Mouse (Mus musculus) hindbrain, postnatal 0 days (tissue): ENCODE data around the gene Stt3a. TPM values are rescaled to one million over a fixed set of nuclear protein-coding genes. Genes with fewer than 3 reads are reported as not detected.

ENCODE experiments used
- ATAC-seq: fragments of 200-750 bp; cut with Nextera tagmentation; 2 replicates; pipeline ENCODE4 v1.8.0; 2017; ENCODE audit warnings: mild to moderate bottlenecking, moderate TSS enrichment, moderate library complexity
- DNase-seq: peaks from one replicate; pipeline ENCODE4 v3.0.0-alpha.2; 2015; ENCODE audit warnings: low spot score
- H3K27ac ChIP-seq: fragments of 300-500 bp; sonication (generic); 2 replicates; pipeline ENCODE4 v1.5.1; 2014; ENCODE audit warnings: mild to moderate bottlenecking
- H3K27me3 ChIP-seq: fragments of 300-500 bp; sonication (generic); 2 replicates; pipeline ENCODE4 v1.6.1; 2014; ENCODE audit warnings: low read length, mixed read lengths; ENCODE audit not compliant: insufficient read depth
- H3K36me3 ChIP-seq: fragments of 300-500 bp; sonication (generic); 2 replicates; pipeline ENCODE4 v1.6.1; 2014; ENCODE audit warnings: low read length, mixed read lengths; ENCODE audit not compliant: insufficient read depth
- H3K4me1 ChIP-seq: fragments of 300-500 bp; sonication (generic); 2 replicates; pipeline ENCODE4 v1.6.1; 2014; ENCODE audit warnings: antibody characterized with exemption, low read length, mixed read lengths; ENCODE audit not compliant: insufficient read depth
- H3K4me2 ChIP-seq: fragments of 300-500 bp; sonication (generic); 2 replicates; pipeline ENCODE4 v1.6.1; 2014; ENCODE audit warnings: low read depth, mild to moderate bottlenecking, low read length, moderate library complexity, mixed read lengths
- H3K4me3 ChIP-seq: fragments of 300-500 bp; sonication (generic); 2 replicates; pipeline ENCODE4 v1.5.1; 2014; ENCODE audit warnings: low read length
- H3K9ac ChIP-seq: fragments of 300-500 bp; sonication (generic); replicated peaks from 2 replicates; pipeline ENCODE4 v1.6.1; 2014; ENCODE audit warnings: mild to moderate bottlenecking, low read length, moderate library complexity, mixed read lengths
- H3K9me3 ChIP-seq: fragments of 300-500 bp; sonication (generic); 2 replicates; pipeline ENCODE4 v1.6.1; 2016; ENCODE audit warnings: low read length, mixed read lengths
- CTCF ChIP-seq: IDR thresholded peaks from 2 replicates; pipeline ENCODE4 v1.5.1; 2016; ENCODE audit warnings: antibody characterized with exemption, control low read depth, low read depth
- WGBS: fragments of 180-500 bp; shearing (Covaris S2); extraction: QIAGEN DNeasy Blood & Tissue Kit; methylation state at CpG from one replicate; pipeline ENCODE4 v1.1.7; 2014; 5-methylcytosine and 5-hydroxymethylcytosine counted together
- polyA plus RNA-seq: library from polyadenylated mRNA; unstranded; fragments of >200 nt; fragmentation: Nextera tagmentation; extraction: Ambion mirVana; gene quantifications from 2 replicates; pipeline ENCODE4 v1.2.1, GENCODE M21; 2015
- total RNA-seq: library from RNA; depleted of rRNA; stranded (reverse); fragments of >200 nt; gene quantifications from 2 replicates; pipeline ENCODE4 v1.2.3, GENCODE M21; 2014

Stt3a gene
- total and polyA plus RNA-seq, 2 experiments from 2014 or later = 80.1 to 81.1 TPM

DNA sequence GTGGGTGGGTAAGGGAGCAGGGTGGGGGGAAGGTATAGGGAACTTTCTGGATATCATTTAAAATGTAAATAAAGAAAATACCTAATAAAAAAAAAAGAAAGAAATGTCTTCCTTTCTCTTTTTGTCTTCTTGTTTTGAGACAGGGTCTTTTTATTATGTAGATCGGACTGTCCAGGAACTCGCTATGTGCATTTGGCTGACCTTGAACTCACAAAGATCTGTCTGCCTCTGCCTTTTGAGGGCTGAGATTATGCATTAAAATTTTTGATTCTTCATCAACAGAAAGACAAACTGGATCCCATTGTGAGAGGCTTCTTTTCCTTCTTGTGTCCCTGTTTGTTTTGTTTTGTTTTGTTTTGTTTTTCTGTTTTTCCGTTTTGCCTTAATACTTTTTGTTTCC is 35.5 kb upstream of the Stt3a start:
- ATAC-seq (no peak), DNase-seq (no peak)
- H3K27me3 ChIP-seq = no peaks in the 10 kb centered on the region
- no peaks in the 10 kb centered on the region for H3K36me3 ChIP-seq
- H3K27ac ChIP-seq = no peak overlapping the region
- no peaks in the 10 kb centered on the region for H3K9me3 ChIP-seq
- TF ChIP-seq CTCF = no peak
- WGBS = 78% methylated on average over 3 of the region's 3 CpGs
- H3K4me3 ChIP-seq = no peak overlapping the region
- no peak overlapping the region for H3K9ac ChIP-seq
- no peaks in the 10 kb centered on the region for H3K4me1 ChIP-seq
- no peak overlapping the region for H3K4me2 ChIP-seq

DNA sequence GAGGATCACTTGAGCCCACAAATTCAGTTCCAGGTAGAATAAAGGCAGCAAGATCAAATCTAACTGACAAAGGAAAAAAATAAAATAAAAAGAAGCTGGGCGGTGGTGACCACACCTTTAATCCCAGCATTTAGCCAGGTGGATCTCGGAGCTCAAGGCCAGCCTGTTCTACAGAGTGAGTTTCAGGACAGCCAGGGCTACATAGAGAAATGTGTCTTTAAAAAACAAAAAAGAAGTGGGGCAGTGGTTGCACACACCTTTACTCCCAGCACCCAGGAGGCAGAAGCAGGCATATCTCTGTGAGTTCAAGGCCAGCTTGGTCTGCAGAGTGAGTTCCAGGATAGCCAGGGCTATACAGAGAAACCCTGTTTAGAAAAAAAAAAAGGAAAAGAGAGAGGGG is 34.5 kb upstream of the Stt3a start:
- no peaks in the 10 kb centered on the region for H3K4me1 ChIP-seq
- H3K36me3 ChIP-seq = no peaks in the 10 kb centered on the region
- H3K4me3 ChIP-seq = no peak overlapping the region
- ATAC-seq (no peak), DNase-seq (no peak)
- H3K9me3 ChIP-seq = no peaks in the 10 kb centered on the region
- no peak overlapping the region for H3K27ac ChIP-seq
- WGBS = 87% methylated on average over 2 of the region's 2 CpGs
- no peak overlapping the region for H3K4me2 ChIP-seq
- H3K9ac ChIP-seq = no peak overlapping the region
- no peaks in the 10 kb centered on the region for H3K27me3 ChIP-seq
- TF ChIP-seq CTCF = no peak

DNA sequence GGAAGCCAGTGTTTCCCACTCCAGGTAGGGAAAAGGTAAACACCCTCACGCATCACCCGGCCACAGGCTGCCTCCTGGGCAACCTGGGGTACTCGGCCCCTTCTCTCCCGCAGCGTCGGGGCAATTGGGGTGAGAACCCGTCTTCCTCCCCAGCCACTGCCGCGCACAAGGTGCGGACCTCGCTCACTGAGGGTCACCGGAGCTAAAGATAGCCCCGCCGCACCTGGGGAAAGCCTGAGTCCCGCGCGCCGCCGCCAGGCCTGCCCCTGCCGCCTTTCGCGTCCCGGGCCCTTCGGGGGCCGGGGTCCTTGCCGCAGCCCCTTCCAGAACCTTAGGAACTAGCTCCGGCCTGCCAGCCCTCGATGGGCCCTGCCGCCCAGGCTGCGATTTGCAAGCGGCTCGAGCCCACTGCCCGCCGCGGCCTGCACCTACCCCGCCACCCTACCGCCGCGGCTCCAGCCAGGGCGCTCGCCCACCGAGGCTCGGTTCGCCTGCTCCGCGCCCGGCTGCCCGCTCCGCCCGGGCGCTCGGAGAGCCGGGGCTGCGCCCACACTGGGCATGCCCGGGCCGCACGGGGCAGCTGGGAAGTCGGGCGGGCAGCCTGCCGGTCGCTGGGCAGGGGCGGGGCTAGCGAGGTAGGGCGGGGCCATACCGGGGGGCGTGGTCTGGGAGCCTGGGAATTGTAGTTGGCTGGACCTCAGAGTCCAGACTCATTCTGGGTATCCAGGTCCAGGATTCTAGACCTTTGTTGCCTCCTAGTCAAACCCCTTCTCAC is 29.5 kb upstream of the Stt3a start, which contains the start of gene Ei24:
Gene Ei24, minus strand, starts transcription at position 613 of the 775 bp plus-strand sequence.
- DNase-seq (peak; percentile 92), ATAC-seq (peak; percentile 99)
- H3K4me2 ChIP-seq = peak within 1 kb of the TSS; percentile 78
- no peak for TF ChIP-seq CTCF
- H3K9ac ChIP-seq = peak within 1 kb of the TSS; percentile 95
- no peaks in the 10 kb centered on the region for H3K36me3 ChIP-seq
- H3K27me3 ChIP-seq = no peaks in the 10 kb centered on the region
- WGBS = 0% methylated on average over 57 of the region's 66 CpGs
- H3K9me3 ChIP-seq = no peaks in the 10 kb centered on the region
- peak within 1 kb of the TSS; percentile 83 for H3K27ac ChIP-seq
- peaks cover 10% of the 10 kb centered on the region for H3K4me1 ChIP-seq
- peak within 1 kb of the TSS; percentile 97 for H3K4me3 ChIP-seq

DNA sequence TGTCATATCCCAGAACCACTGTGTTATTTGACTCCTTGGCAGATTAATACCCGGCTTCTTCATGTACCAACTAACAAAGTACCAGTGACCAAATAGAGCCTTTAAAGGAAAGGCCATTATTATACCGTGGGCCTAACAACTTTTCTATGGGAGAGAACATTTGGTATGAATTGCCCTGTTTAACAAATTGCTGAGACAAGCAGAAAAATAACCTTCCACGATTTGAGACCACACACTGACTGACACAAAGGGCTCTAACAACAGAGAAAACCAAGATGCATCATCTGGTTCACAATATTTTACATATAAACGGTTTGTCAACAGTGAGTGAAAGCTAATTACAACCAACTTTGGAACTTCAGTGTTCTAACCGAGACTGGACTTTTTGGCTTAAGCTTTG is 28.7 kb upstream of the Stt3a start:
- peak overlapping the region; percentile 95 for H3K9ac ChIP-seq
- H3K4me1 ChIP-seq = peaks cover 10% of the 10 kb centered on the region
- no peaks in the 10 kb centered on the region for H3K27me3 ChIP-seq
- peak overlapping the region; percentile 78 for H3K4me2 ChIP-seq
- ATAC-seq (no peak), DNase-seq (no peak)
- H3K4me3 ChIP-seq = peak overlapping the region; percentile 97
- no peaks in the 10 kb centered on the region for H3K9me3 ChIP-seq
- TF ChIP-seq CTCF = no peak
- peaks cover 3% of the 10 kb centered on the region; the same call in 1 of the 2 replicates for H3K36me3 ChIP-seq
- peak overlapping the region; percentile 83; the same call in 1 of the 2 replicates for H3K27ac ChIP-seq
- 11% methylated on average over 5 of the region's 5 CpGs for WGBS

DNA sequence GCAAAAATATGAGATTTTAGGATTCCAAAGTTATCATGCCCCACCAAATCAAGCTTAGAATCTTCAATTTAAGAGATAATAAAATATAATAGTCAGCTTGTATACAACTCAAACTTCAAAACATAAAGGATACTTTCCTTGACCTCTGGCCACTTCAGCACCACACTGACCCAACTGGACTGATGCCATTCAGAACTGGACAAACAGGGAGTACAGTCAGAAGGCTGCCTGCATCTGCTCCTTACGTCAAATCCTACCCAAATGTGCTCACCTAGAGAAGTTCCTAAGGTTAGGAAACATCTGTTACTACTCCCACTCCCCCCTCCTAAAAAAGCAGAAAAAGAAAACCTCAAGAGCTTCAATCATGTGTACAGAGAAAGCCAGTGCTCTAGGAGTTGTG is 28.1 kb upstream of the Stt3a start:
- peak overlapping the region; percentile 95 for H3K9ac ChIP-seq
- H3K4me3 ChIP-seq = no peak overlapping the region
- peaks cover 7% of the 10 kb centered on the region; the same call in 1 of the 2 replicates for H3K36me3 ChIP-seq
- H3K4me2 ChIP-seq = peak overlapping the region; percentile 78
- H3K27ac ChIP-seq = no peak overlapping the region
- no peak for ATAC-seq
- WGBS = 53% methylated on average over 1 of the region's 1 CpGs
- H3K4me1 ChIP-seq = peaks cover 10% of the 10 kb centered on the region
- DNase-seq = no peak
- TF ChIP-seq CTCF = no peak
- H3K9me3 ChIP-seq = no peaks in the 10 kb centered on the region
- no peaks in the 10 kb centered on the region for H3K27me3 ChIP-seq

DNA sequence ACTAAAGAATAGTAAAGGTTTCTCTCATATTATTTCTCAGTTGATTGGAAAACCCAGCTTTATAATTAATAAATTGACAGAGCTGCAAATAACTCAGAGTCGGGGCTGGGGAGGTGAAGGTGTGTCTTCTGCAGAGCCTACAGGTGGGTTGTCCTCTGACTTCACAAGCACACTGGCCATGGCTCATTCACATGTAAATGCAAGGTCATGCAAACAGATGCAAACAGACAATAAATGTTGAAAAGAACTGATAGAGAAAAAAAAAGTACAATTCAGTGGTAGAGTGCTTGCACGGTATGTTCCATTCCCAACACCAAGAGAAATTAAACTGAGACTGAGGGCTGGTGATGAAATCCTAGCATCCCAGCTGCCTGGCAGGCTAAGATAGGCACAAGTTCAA is 27.0 kb upstream of the Stt3a start:
- H3K4me2 ChIP-seq = no peak overlapping the region
- 74% methylated on average over 2 of the region's 2 CpGs for WGBS
- H3K9me3 ChIP-seq = no peaks in the 10 kb centered on the region
- no peak overlapping the region for H3K4me3 ChIP-seq
- H3K36me3 ChIP-seq = peaks cover 15% of the 10 kb centered on the region
- no peak overlapping the region for H3K9ac ChIP-seq
- no peak overlapping the region for H3K27ac ChIP-seq
- no peaks in the 10 kb centered on the region for H3K27me3 ChIP-seq
- TF ChIP-seq CTCF = no peak
- no peak for ATAC-seq
- DNase-seq = no peak
- H3K4me1 ChIP-seq = peaks cover 10% of the 10 kb centered on the region

DNA sequence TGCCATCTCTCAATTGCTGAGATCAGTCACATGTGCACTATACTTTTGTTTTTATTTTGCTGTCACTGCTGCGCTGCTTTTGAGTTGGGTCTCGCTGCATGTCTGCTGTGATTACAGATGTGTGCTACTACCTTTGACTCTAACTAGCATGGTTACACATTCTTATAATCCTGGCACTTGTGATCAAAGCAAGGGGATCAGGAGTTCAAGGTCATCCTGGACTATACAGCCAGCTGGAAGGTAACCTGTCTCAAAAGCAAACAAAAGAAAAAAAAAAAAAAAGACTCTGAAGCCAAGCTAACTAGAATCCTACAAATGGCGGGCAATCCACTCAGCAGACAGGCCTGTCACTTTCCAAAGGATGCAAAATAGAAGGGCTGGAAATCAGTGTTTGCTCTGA is 24.7 kb upstream of the Stt3a start:
- 88% methylated on average over 3 of the region's 3 CpGs for WGBS
- Histone ChIP-seq H3K9me3 (no peaks in the 10 kb centered on the region), H3K4me1 (peaks cover 10% of the 10 kb centered on the region), H3K36me3 (peaks cover 32% of the 10 kb centered on the region), H3K4me3 (no peak overlapping the region), H3K9ac (no peak overlapping the region), H3K27ac (no peak overlapping the region), H3K4me2 (no peak overlapping the region), H3K27me3 (no peaks in the 10 kb centered on the region)
- no peak for DNase-seq
- no peak for ATAC-seq
- TF ChIP-seq CTCF = no peak
